Mouse (Mus musculus) heart, embryonic 15.5 days (tissue): Measurements from ENCODE around the gene Asdurf. TPM values are rescaled to one million over a fixed set of nuclear protein-coding genes. Genes with fewer than 3 reads are reported as not detected.

Experiments used
- ATAC-seq: fragments of 200-750 bp; cut with Nextera tagmentation; replicated peaks from 2 replicates; pipeline ENCODE4 v1.8.0; 2017; ENCODE audit warnings: low read depth, moderate TSS enrichment; ENCODE audit not compliant: insufficient number of reproducible peaks, insufficient read depth, low FRiP score
- H3K27ac ChIP-seq: fragments of 300-500 bp; sonication (generic); 2 replicates; pipeline ENCODE4 v1.5.1; 2015; ENCODE audit warnings: mild to moderate bottlenecking, inconsistent platforms
- H3K27me3 ChIP-seq: fragments of 300-500 bp; sonication (generic); 2 replicates; pipeline ENCODE4 v1.6.1; 2015; ENCODE audit warnings: inconsistent platforms
- H3K36me3 ChIP-seq: fragments of 300-500 bp; sonication (generic); 2 replicates; pipeline ENCODE4 v1.6.1; 2015; ENCODE audit warnings: mild to moderate bottlenecking, inconsistent platforms
- H3K4me1 ChIP-seq: fragments of 300-500 bp; sonication (generic); replicated peaks from 2 replicates; pipeline ENCODE4 v1.6.1; 2015; ENCODE audit warnings: inconsistent platforms
- H3K4me2 ChIP-seq: fragments of 300-500 bp; sonication (generic); 2 replicates; pipeline ENCODE4 v1.6.1; 2015; ENCODE audit warnings: inconsistent platforms, mild to moderate bottlenecking, moderate library complexity
- H3K4me3 ChIP-seq: fragments of 300-500 bp; sonication (generic); 2 replicates; pipeline ENCODE4 v1.5.1; 2015; ENCODE audit warnings: mild to moderate bottlenecking, inconsistent platforms
- H3K9ac ChIP-seq: fragments of 300-500 bp; sonication (generic); 2 replicates; pipeline ENCODE4 v1.6.1; 2015; ENCODE audit warnings: mild to moderate bottlenecking, inconsistent platforms
- H3K9me3 ChIP-seq: fragments of 300-500 bp; sonication (generic); replicated peaks from 2 replicates; pipeline ENCODE4 v1.6.1; 2016; ENCODE audit warnings: inconsistent platforms
- WGBS: fragments of 180-500 bp; shearing (Covaris S2); methylation state at CpG from one replicate; pipeline ENCODE4 v1.1.7; 2015; ENCODE audit warnings: mixed read lengths; 5-methylcytosine and 5-hydroxymethylcytosine counted together
- polyA plus RNA-seq: library from polyadenylated mRNA; unstranded; fragments of >200 nt; fragmentation: Nextera tagmentation; extraction: Ambion mirVana; gene quantifications from 2 replicates; pipeline ENCODE4 v1.2.1, GENCODE M21; 2015

Asdurf gene
- polyA plus RNA-seq, 1 experiment from 2014 or later: 6.1 TPM

DNA sequence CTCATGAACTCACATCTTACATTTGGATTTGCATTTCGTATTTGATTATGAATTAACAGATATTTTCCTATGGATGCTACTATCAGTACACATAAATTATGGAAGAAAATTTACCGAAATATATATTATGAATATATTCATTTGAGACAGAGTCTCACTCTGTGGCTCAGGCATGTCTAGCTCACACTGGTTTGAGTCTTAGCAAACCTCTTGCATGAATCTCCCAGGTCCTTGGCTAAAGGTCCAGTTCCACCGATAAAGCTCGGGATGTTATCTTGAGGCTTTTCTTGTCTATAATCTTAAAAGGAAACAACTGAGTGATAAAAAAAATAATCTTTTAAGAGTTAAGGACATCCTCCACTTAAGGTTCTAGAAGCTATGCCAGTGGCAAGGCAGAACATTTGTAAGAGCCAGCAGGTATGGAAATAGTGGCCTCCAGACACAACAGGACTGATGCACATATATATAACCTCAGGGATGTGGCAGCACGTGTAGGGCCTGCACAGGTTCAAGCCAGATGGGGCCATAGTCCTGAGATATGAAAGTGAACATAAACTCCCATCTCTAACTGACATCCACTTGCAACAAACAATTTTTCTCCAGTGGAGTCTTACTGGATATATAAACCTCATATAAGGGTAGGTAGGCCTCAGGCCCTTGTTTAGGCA, 27.5 kb downstream of the Asdurf start:
- Histone ChIP-seq H3K9me3 (no peaks in the 10 kb centered on the region), H3K36me3 (peaks cover 10% of the 10 kb centered on the region), H3K27ac (no peak overlapping the region), H3K4me1 (no peaks in the 10 kb centered on the region), H3K9ac (no peak overlapping the region), H3K4me3 (no peak overlapping the region), H3K27me3 (no peaks in the 10 kb centered on the region), H3K4me2 (no peak overlapping the region)
- 81% methylated on average over 5 of the region's 5 CpGs for WGBS
- no peak for ATAC-seq

DNA sequence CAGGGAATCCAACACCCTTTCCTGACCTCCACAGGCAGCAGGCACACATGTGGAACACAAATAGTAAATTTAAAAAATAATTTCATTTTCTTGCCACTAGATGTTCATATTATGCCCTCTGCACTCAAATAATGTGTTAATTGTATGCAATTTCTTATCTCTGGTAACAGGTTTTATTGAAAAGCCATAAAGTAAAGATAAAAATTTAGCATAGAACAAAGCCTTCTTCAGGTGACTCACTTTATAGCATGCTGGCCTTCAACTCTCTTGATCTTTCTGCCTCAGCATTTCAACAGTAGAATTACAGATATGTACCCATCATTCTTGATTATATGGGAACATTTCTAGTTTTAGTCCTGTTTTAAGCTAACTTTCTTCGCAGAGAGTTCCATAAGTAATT, 28.1 kb downstream of the Asdurf start:
- no peak for ATAC-seq
- Histone ChIP-seq H3K27ac (no peak overlapping the region), H3K4me1 (no peaks in the 10 kb centered on the region), H3K9ac (no peak overlapping the region), H3K36me3 (peaks cover 12% of the 10 kb centered on the region), H3K4me3 (no peak overlapping the region), H3K9me3 (no peaks in the 10 kb centered on the region), H3K27me3 (no peaks in the 10 kb centered on the region), H3K4me2 (no peak overlapping the region)
- WGBS: 91% methylated on average over 1 of the region's 1 CpGs

DNA sequence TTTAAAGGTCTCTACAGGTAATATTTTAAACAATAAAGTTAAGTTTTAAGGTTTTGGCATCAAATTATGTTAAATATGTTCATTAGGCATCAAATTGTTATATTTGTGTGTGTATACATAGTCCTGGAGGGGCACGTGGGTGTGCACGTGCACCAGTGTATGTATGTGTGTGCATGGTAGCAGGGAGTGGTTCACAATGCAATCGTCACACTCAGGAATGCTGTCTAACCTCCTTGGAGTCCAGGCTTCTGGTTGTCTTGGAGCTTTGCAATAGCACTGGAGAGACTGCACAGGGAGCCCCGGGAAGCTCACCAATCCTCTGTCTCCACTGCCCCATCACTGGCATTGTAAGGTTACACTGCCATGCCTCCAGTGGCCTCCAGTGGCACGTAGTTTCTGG, 29.2 kb downstream of the Asdurf start:
- Histone ChIP-seq H3K4me1 (no peaks in the 10 kb centered on the region), H3K27ac (no peak overlapping the region), H3K4me2 (no peak overlapping the region), H3K4me3 (no peak overlapping the region), H3K36me3 (peaks cover 17% of the 10 kb centered on the region), H3K9ac (no peak overlapping the region), H3K27me3 (no peaks in the 10 kb centered on the region), H3K9me3 (no peaks in the 10 kb centered on the region)
- ATAC-seq: no peak
- 93% methylated on average over 5 of the region's 5 CpGs for WGBS

DNA sequence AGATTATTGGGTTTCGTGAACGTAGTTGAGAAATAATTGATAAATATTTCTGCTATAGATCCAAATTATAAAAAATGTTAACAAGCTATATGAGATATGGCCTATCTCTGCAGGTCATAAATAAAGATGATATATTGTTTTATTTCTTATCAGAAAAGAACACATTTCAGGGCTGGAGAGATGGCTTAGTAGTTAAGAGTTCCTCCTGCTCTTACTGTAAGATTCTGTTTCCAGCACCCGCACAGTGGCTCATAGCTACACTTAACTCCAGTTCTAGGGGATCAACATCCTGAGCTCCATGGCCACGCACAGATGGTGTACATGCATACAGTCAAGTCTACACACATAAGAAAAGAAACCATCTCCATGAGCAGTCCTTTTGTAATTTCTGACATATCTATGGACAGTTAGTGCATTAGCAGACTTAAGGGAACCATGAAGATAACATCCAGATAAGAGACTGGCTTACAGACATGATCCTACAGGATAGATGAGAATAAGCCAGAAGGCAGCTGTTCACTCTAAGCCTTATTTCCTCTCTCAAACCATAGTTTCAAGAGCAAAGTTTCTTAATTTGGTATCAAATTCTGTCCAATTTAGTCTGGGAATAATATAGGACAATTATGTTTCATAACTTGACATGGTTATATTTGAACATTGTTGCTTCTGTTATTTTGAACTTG, 30.6 kb downstream of the Asdurf start:
- H3K36me3 ChIP-seq: peaks cover 22% of the 10 kb centered on the region
- ATAC-seq: no peak
- H3K4me2 ChIP-seq: no peak overlapping the region
- no peaks in the 10 kb centered on the region for H3K27me3 ChIP-seq
- H3K4me1 ChIP-seq: no peaks in the 10 kb centered on the region
- no peaks in the 10 kb centered on the region for H3K9me3 ChIP-seq
- no peak overlapping the region for H3K9ac ChIP-seq
- no peak overlapping the region for H3K4me3 ChIP-seq
- WGBS: 94% methylated on average over 4 of the region's 4 CpGs
- H3K27ac ChIP-seq: no peak overlapping the region

DNA sequence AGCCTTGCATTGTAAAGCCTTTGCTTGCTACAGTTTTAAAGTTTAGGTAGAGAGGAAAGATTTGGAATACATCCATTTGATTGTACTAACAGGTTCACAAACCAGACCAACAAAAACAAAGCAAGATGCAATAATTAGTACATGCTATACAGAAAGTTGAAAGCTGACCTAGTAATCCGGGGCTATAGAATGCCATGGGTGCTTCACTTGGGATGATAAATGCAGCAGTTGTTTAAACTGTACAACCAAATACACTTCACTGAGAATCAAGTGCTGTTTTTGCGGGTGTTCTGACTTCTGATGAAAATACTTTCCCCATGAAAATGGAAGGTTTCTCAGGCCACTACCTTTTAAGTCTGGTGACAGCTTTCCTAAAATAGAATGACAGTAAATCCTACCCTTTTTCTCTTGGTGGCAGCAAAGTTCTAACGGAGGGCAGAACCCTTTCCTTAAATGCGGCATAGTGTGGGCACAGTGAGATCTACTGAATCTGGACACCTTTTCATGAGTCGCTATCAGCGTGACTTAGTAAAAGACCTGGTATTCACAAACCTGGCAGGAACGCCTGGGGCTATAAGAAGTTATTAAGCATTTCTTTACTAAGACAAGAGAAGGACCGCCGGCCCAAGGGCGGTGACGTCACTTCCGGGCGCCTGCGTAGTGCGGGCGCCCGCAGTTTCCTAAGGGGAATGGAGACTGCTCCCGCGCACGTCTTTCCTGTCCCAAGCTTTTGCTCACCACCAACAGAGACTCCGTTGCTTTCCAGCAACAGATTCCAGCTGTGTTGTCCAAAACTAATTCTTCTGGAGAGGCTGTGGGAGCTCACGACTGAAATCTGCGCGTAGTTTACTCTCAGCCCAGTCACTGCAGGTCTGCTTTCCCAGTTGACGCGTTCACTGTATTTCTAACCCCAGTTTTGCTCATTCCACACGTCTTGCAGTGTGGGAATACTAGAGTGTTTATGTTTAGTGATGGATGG, 39.1 kb downstream of the Asdurf start, which contains the start of gene Osgepl1:
Gene Osgepl1 (plus strand): TSS at position 636 of the 979 bp plus-strand sequence.
- ATAC-seq: peak; percentile 93
- Histone ChIP-seq H3K27me3 (no peaks in the 10 kb centered on the region), H3K36me3 (peaks cover 9% of the 10 kb centered on the region), H3K9me3 (no peaks in the 10 kb centered on the region), H3K4me2 (peak within 1 kb of the TSS; percentile 58), H3K4me3 (peak within 1 kb of the TSS; percentile 67), H3K27ac (peak within 1 kb of the TSS; percentile 90), H3K4me1 (no peaks in the 10 kb centered on the region), H3K9ac (peak within 1 kb of the TSS; percentile 74)
- 3% methylated on average over 27 of the region's 27 CpGs for WGBS

DNA sequence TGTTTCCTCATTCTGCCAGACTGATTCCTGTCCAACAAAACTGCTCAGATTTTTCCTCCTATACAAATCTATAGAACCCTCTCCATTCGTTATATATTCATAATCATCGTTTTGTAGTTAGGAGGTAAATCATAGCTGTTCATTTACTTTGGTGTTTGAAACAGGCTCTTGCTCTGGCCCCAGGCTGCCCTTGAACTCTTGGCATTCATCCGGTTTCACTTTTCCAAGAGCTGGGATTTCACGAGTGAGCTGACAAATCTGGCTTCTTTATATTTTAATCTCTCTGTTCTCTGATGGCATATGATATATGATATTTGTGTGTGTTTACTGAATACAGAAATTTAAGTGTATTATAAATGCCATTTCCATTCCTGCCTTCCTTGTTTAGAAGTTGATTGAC, 51.9 kb downstream of the Asdurf start:
- Histone ChIP-seq H3K4me1 (peaks cover 8% of the 10 kb centered on the region), H3K27ac (no peak overlapping the region), H3K4me2 (no peak overlapping the region), H3K27me3 (no peaks in the 10 kb centered on the region), H3K36me3 (no peaks in the 10 kb centered on the region), H3K9me3 (no peaks in the 10 kb centered on the region), H3K9ac (no peak overlapping the region), H3K4me3 (no peak overlapping the region)
- no peak for ATAC-seq
- WGBS: 77% methylated on average over 4 of the region's 4 CpGs

Other genes with a start within 250 kb of the Asdurf start
- not detected in 2 replicates for gene 1700019A02Rik, start 165.0 kb downstream of the Asdurf start, polyA plus RNA-seq
- 8.1 and 10.2 TPM in 2 replicates for gene Pms1, start 55.6 kb downstream of the Asdurf start, polyA plus RNA-seq
- gene Ormdl1, start 55.5 kb downstream of the Asdurf start, polyA plus RNA-seq: 23.0 and 26.8 TPM in 2 replicates
- 0.25 TPM in 1 of 2 replicates, not detected in the other for gene Gm28778, start 55.5 kb downstream of the Asdurf start, polyA plus RNA-seq
- 22.5 and 25.6 TPM in 2 replicates for gene Osgepl1, start 39.0 kb downstream of the Asdurf start, polyA plus RNA-seq
- gene Gm28551, start within 50 bp of the Asdurf start, polyA plus RNA-seq: 0.38 and 0.40 TPM in 2 replicates
- 52.8 and 54.6 TPM in 2 replicates for gene Asnsd1, start 133 bp upstream of the Asdurf start, polyA plus RNA-seq